Mouse (Mus musculus) mouse embryonic stem cell (cell line): Measurements from ENCODE around the gene Tex52.

Source experiments
- in situ Hi-C, 2 experiments: fragments of 300-500 bp; cut with MboI; formaldehyde crosslinking; loops; 1 replicate in 1 of 2; 3 replicates in 1 of 2; pipeline ENCODE4 v1.14.3; 2019 to 2020; ENCODE audit warnings: low sequenced_read_pairs in 2 of 2, low pct_unique_long_range_greater_than_20kb in 1 of 2, mixed read lengths in 1 of 2; ENCODE audit not compliant: unreplicated experiment in 1 of 2

The Tex52 gene

DNA sequence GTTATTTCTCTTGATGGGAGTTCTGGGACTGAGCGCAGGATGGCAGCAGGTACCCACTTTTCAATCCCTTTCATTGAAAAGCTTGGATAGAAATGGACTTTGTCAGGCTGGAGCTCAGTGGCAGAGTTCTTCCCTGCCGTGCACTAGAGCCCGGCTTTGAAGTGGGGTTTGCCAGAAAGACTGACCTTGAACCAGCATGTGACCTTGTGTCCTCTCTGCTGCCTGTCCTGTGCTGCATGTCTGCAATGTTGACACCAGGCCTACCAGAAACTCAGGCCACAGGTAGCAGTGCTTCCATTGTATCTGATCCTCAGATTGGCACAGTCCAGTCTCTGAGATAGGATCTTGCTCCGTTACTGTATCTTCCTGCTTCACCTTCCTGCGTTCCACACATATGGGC lies 5.2 kb upstream of the Tex52 start:
- in situ Hi-C loops, result no loop called here

DNA sequence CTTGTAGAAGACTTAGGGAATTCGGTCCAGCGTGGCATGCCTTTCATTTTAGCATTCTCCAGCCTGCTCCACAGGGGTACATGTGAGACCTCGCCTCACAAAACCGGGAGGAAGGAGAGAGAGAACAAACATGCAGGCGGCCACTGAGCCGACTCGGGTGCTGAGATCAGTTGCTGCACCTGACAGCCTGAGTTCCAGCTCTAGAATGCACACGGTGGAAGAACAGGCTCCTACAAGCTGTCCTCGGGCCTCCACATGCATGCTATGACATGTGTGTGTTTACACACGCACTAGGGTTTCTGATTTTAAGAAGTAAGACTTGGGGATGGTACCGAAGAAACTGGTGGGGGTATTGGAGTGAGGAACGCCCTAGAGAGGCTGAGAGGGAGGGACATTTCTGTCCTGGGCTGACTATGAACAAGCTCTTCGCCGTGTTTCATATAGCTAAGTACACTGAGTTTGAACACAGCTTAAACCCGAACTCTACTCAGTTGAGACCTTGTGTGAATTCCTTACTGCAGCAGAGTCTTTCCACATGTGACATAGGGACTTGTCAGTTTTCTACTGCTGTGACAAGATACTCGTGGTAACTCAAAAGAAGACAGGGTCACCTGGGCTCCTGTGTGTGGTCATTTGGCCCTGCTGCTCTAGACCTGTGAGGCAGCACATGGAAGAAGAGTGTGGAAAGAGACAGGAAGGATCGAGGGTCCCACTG lies 1.3 kb downstream of the Tex52 start:
- in situ Hi-C loops, result loop anchor here in 1 of 2 experiments (25.0 kb wide), 1 partner anchor 211 kb away; the partner anchor contains the start of gene A2ml1

- in situ Hi-C loops, result loop anchor here in 1 of 2 experiments (25.0 kb wide), 1 partner anchor 208 kb away; the partner anchor contains the start of gene A2ml1
These were observed 4.4 kb downstream of the Tex52 start for GRCm38 (mm10) chr6:128379636-128380035.

- in situ Hi-C loops, result loop anchor here in 1 of 2 experiments (25.0 kb wide), 1 partner anchor 207 kb away; the partner anchor contains the start of gene A2ml1
These were observed 5.4 kb downstream of the Tex52 start for GRCm38 (mm10) chr6:128380594-128381167.

- in situ Hi-C loops, result loop anchor here in 1 of 2 experiments (25.0 kb wide), 1 partner anchor 206 kb away; the partner anchor contains the start of gene A2ml1
These were observed 6.0 kb downstream of the Tex52 start for GRCm38 (mm10) chr6:128381254-128381653.

DNA sequence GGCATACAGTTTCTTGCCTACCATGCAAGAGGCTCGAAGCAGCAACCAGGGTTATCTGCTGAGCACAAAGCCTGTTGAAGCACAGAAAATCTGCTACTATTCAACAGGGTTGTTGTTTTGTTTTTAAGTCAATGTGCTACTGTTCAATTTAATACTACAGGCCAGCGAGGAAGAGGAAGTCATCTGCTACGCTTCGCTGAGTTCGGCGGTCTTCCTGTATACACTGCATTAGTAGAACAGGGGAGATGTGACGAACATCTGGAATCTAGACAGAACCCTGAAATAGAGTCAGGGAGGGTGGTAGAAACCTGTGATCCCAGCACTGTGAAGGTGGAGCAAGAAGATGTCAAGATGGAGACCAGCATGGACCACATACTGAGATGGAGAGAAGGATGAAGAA lies 8.5 kb downstream of the Tex52 start:
- in situ Hi-C loops, result loop anchor here in 1 of 2 experiments (25.0 kb wide), 1 partner anchor 204 kb away; the partner anchor contains the start of gene A2ml1

DNA sequence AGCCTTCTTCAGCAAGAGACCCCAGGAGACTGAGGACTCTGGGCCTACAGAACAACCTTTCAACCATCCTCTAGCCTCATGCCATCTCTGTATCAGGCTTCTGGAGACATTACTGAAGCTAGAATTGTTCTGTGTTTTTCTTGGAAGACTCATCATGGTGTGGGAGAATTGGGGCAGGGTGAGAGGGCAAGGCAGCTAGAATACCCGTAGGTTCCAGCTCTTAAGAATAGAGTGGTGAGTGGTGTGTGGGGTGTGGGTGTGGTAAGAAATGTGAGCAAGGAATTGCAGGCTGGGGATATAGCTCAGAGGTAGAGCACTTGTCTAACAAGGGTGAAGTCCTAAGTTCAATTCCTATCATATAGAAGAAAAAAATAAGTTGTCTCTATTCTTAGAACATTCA lies 9.8 kb downstream of the Tex52 start:
- in situ Hi-C loops, result loop anchor here in 1 of 2 experiments (25.0 kb wide), 1 partner anchor 202 kb away; the partner anchor contains the start of gene A2ml1

GRCm38 (mm10) chr6:128389185-128389584 lies 13.9 kb downstream of the Tex52 start:
- in situ Hi-C loops, result loop anchor here in 1 of 2 experiments (25.0 kb wide), 1 partner anchor 198 kb away; the partner anchor contains the start of gene A2ml1

DNA sequence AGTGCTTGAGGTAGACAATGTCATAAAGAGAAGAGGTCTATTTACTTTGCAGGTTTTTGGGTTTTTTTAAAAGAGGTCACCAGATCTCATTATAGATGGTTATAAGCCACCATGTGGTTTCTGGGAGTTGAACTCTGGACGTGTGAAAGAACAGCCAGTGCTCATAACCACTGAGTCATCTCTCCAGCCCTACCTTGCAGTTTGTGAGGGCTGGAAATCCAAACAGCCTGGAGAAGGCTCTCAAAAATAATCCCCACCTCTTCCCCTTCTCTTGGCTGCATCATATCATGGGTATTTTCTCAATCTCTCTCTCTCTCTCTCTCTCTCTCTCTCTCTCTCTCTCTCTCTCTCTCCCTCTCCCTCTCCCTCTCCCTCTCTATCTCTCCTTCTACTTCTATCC lies 15.4 kb downstream of the Tex52 start:
- in situ Hi-C loops, result loop anchor here in 1 of 2 experiments (25.0 kb wide), 1 partner anchor 197 kb away; the partner anchor contains the start of gene A2ml1

GRCm38 (mm10) chr6:128397574-128398261 lies 22.5 kb downstream of the Tex52 start:
- in situ Hi-C loops, result loop anchor here in 1 of 2 experiments (25.0 kb wide), 1 partner anchor 190 kb away; the partner anchor contains the start of gene A2ml1

DNA sequence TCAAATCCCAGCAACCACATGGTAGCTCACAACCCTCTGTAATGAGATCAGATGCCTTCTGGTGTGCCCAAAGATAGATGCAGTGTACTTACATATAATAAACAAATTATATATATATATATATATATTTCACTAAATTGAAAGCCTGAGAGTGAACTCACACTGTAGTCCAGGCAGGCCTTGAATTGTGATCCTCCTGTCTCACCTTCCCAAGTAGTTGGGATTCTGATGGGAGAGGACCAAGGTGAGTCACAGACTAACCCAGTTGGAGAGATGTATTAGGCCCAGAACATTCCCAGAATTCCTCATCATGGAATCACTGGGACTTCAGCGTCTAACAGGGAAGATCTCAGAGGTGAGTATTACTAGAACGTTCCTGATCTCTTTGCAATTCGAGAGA lies 23.7 kb downstream of the Tex52 start, which contains the start of gene Nrip2:
Nrip2 (plus strand) TSS at position 301 of the 400 bp plus-strand sequence.
- in situ Hi-C loops, result loop anchor here in 1 of 2 experiments (25.0 kb wide), 1 partner anchor 188 kb away; the partner anchor contains the start of gene A2ml1

GRCm38 (mm10) chr6:128399421-128400185 lies 24.3 kb downstream of the Tex52 start:
- in situ Hi-C loops, result loop anchor here in 1 of 2 experiments (25.0 kb wide), 1 partner anchor 188 kb away; the partner anchor contains the start of gene A2ml1

DNA sequence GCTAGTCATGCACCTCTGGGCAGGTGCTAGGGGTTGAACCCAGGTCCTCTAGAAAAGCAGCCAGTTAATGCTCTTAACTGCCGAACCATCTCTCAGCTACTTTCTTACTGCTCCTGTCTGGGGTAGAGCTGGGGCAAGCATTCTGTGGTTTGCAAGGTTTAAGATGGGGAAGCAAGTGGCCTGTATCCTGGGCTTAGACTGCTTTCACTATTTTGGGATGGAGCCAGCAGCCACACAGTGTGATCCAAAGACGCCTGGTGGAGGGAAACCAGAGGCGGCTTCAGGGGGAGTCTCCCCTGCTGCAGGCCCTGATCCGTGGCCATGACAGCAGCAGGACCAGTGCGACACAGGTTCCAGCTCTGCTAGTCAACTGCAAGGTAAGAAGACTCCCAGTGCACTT lies 29.5 kb downstream of the Tex52 start:
- in situ Hi-C loops, result no loop called here

- in situ Hi-C loops, result no loop called here
These were observed 33.4 kb downstream of the Tex52 start for GRCm38 (mm10) chr6:128408544-128409125.

DNA sequence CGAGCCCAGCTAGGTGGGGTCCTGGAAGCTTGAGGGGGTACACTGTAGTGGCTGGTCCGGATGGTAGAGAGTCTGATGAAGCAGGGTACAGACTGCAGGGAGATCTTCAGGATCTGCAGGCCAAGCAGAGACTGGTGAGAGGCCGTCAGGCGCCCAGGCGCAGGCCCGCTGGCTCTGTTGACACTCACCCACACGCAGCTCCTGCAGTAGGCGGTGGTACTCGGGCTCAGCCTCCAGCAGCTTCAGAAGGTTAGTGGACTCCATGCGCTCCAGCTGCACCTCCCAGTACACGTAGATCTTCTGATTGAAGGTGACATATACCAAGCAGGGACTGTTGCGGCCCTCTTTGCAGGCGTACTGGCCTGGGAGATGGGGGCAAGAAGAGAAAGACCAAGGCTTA lies 35.0 kb downstream of the Tex52 start:
- in situ Hi-C loops, result no loop called here

DNA sequence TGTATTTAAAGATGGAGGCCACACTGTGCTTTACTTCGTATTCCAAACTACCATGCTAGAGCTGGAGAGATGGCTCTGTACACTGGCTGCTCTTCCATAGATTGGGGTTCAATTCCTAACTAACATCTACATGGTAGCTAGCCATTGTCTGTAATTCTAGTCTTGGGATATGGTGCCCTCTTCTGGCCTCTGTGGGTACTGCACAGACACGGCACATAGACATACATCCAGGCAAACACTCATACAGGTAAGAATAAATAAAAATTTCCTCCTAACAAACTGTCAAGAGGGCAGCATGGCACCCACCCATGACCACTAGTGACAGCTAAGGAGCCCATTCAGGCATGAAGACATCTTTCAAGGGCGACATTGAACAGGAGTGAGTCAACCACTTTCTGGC lies 35.9 kb downstream of the Tex52 start:
- in situ Hi-C loops, result no loop called here

- in situ Hi-C loops, result no loop called here
These were observed 40.9 kb downstream of the Tex52 start for GRCm38 (mm10) chr6:128416169-128416568.

- in situ Hi-C loops, result no loop called here
These were observed 42.8 kb downstream of the Tex52 start for GRCm38 (mm10) chr6:128418076-128418475.
